Mouse (Mus musculus): ENCODE measurements around the gene Hexdc. TPM values are rescaled to one million over a fixed set of nuclear protein-coding genes. Genes with fewer than 3 reads are reported as not detected.

The Hexdc gene
- polyA plus RNA-seq, 1 experiment from 2014 or later: 7.3 TPM

- 52% methylated on average over 4 of the region's 4 CpGs for WGBS
- peaks cover 8% of the 10 kb centered on the region for H3K36me3 ChIP-seq (ENCODE audit: control insufficient read depth, insufficient read depth, low read length)
- peaks cover 25% of the 10 kb centered on the region for H3K4me1 ChIP-seq (ENCODE audit: control insufficient read depth, insufficient read depth, low read length)
- no peak overlapping the region for H3K27ac ChIP-seq (replicated peaks; ENCODE audit: low read depth, low read length)
- no peaks in the 10 kb centered on the region for H3K9me3 ChIP-seq (ENCODE audit: control insufficient read depth, low read length)
- ATAC-seq (ENCODE audit: low read depth): no peak
- H3K9ac ChIP-seq (ENCODE audit: low read depth, low read length): no peak overlapping the region
- no peaks in the 10 kb centered on the region for H3K27me3 ChIP-seq (replicated peaks; ENCODE audit: control insufficient read depth, insufficient read depth, low read length)
- no peak overlapping the region for H3K4me2 ChIP-seq (ENCODE audit: low read depth, low read length)
- peak; percentile 40 for DNase-seq (ENCODE audit: low spot score)
- no peak overlapping the region for H3K4me3 ChIP-seq (ENCODE audit: low read depth, low read length)
Measured at GRCm38 (mm10) chr11:121231628-121232291, 27.5 kb downstream of the Hexdc start.

- H3K4me3 ChIP-seq (ENCODE audit: low read depth, low read length): no peak overlapping the region
- ATAC-seq (ENCODE audit: low read depth): no peak
- 26% methylated on average over 4 of the region's 4 CpGs for WGBS
- H3K9me3 ChIP-seq (ENCODE audit: control insufficient read depth, low read length): no peaks in the 10 kb centered on the region
- H3K4me2 ChIP-seq (ENCODE audit: low read depth, low read length): no peak overlapping the region
- DNase-seq (ENCODE audit: low spot score): no peak
- H3K27me3 ChIP-seq (replicated peaks; ENCODE audit: control insufficient read depth, insufficient read depth, low read length): no peaks in the 10 kb centered on the region
- peaks cover 20% of the 10 kb centered on the region for H3K4me1 ChIP-seq (ENCODE audit: control insufficient read depth, insufficient read depth, low read length)
- no peak overlapping the region for H3K9ac ChIP-seq (ENCODE audit: low read depth, low read length)
- H3K27ac ChIP-seq (replicated peaks; ENCODE audit: low read depth, low read length): no peak overlapping the region
- H3K36me3 ChIP-seq (ENCODE audit: control insufficient read depth, insufficient read depth, low read length): no peaks in the 10 kb centered on the region
Measured at GRCm38 (mm10) chr11:121232706-121233105, 28.5 kb downstream of the Hexdc start.

GRCm38 (mm10) chr11:121235475-121236238, 31.4 kb downstream of the Hexdc start:
- Histone ChIP-seq H3K4me3 (ENCODE audit: low read depth, low read length) (no peak overlapping the region; the same call in 1 of the 2 replicates), H3K27ac (replicated peaks; ENCODE audit: low read depth, low read length) (peak overlapping the region; percentile 99)
- WGBS: 23% methylated on average over 9 of the region's 9 CpGs

GRCm38 (mm10) chr11:121236564-121237344, 32.5 kb downstream of the Hexdc start, which contains the start of gene Narf:
Gene Narf, plus strand, starts transcription at chr11:121237253.
- WGBS: under 1% methylated on average over 46 of the region's 50 CpGs
- Histone ChIP-seq H3K4me1 (ENCODE audit: control insufficient read depth, insufficient read depth, low read length) (peaks cover 18% of the 10 kb centered on the region), H3K4me3 (ENCODE audit: low read depth, low read length) (peak within 1 kb of the TSS; percentile 75), H3K9ac (ENCODE audit: low read depth, low read length) (peak within 1 kb of the TSS; percentile 84), H3K4me2 (ENCODE audit: low read depth, low read length) (peak within 1 kb of the TSS; percentile 64), H3K36me3 (ENCODE audit: control insufficient read depth, insufficient read depth, low read length) (peaks cover 29% of the 10 kb centered on the region), H3K9me3 (ENCODE audit: control insufficient read depth, low read length) (no peaks in the 10 kb centered on the region), H3K27ac (replicated peaks; ENCODE audit: low read depth, low read length) (peak within 1 kb of the TSS; percentile 99), H3K27me3 (replicated peaks; ENCODE audit: control insufficient read depth, insufficient read depth, low read length) (no peaks in the 10 kb centered on the region)
- ATAC-seq (ENCODE audit: low read depth): peak; percentile 99
- peak; percentile 100 for DNase-seq (ENCODE audit: low spot score)

More at GRCm38 (mm10) chr11:121235475-121236238, 31.4 kb downstream of the Hexdc start:
- Histone ChIP-seq H3K36me3 (ENCODE audit: control insufficient read depth, insufficient read depth, low read length) (peaks cover 18% of the 10 kb centered on the region), H3K27me3 (replicated peaks; ENCODE audit: control insufficient read depth, insufficient read depth, low read length) (no peaks in the 10 kb centered on the region), H3K9ac (ENCODE audit: low read depth, low read length) (no peak overlapping the region), H3K9me3 (ENCODE audit: control insufficient read depth, low read length) (no peaks in the 10 kb centered on the region), H3K4me1 (ENCODE audit: control insufficient read depth, insufficient read depth, low read length) (peaks cover 18% of the 10 kb centered on the region), H3K4me2 (ENCODE audit: low read depth, low read length) (peak overlapping the region; percentile 57)
- peak; percentile 26 for DNase-seq (ENCODE audit: low spot score)
- ATAC-seq (ENCODE audit: low read depth): no peak

GRCm38 (mm10) chr11:121237345-121238128, 33.3 kb downstream of the Hexdc start:
- Histone ChIP-seq H3K4me1 (ENCODE audit: control insufficient read depth, insufficient read depth, low read length) (peaks cover 18% of the 10 kb centered on the region), H3K36me3 (ENCODE audit: control insufficient read depth, insufficient read depth, low read length) (peaks cover 37% of the 10 kb centered on the region), H3K4me3 (ENCODE audit: low read depth, low read length) (peak overlapping the region; percentile 75), H3K4me2 (ENCODE audit: low read depth, low read length) (peak overlapping the region; percentile 64), H3K27ac (replicated peaks; ENCODE audit: low read depth, low read length) (peak overlapping the region; percentile 99), H3K27me3 (replicated peaks; ENCODE audit: control insufficient read depth, insufficient read depth, low read length) (no peaks in the 10 kb centered on the region), H3K9me3 (ENCODE audit: control insufficient read depth, low read length) (no peaks in the 10 kb centered on the region), H3K9ac (ENCODE audit: low read depth, low read length) (peak overlapping the region; percentile 84)
- peak; percentile 73 for DNase-seq (ENCODE audit: low spot score)
- WGBS: 4% methylated on average over 28 of the region's 28 CpGs
- peak; percentile 24 for ATAC-seq (ENCODE audit: low read depth)

- peaks cover 18% of the 10 kb centered on the region for H3K4me1 ChIP-seq (ENCODE audit: control insufficient read depth, insufficient read depth, low read length)
- no peaks in the 10 kb centered on the region for H3K27me3 ChIP-seq (replicated peaks; ENCODE audit: control insufficient read depth, insufficient read depth, low read length)
- H3K36me3 ChIP-seq (ENCODE audit: control insufficient read depth, insufficient read depth, low read length): peaks cover 57% of the 10 kb centered on the region
- no peak overlapping the region for H3K4me3 ChIP-seq (ENCODE audit: low read depth, low read length)
- no peak overlapping the region for H3K4me2 ChIP-seq (ENCODE audit: low read depth, low read length)
- DNase-seq (ENCODE audit: low spot score) (no peak), ATAC-seq (ENCODE audit: low read depth) (no peak)
- H3K9ac ChIP-seq (ENCODE audit: low read depth, low read length): no peak overlapping the region
- no peak overlapping the region for H3K27ac ChIP-seq (replicated peaks; ENCODE audit: low read depth, low read length)
- 98% methylated on average over 2 of the region's 2 CpGs for WGBS
- H3K9me3 ChIP-seq (ENCODE audit: control insufficient read depth, low read length): no peaks in the 10 kb centered on the region
Measured at GRCm38 (mm10) chr11:121239669-121240068, 35.4 kb downstream of the Hexdc start.

- H3K27me3 ChIP-seq (replicated peaks; ENCODE audit: control insufficient read depth, insufficient read depth, low read length): no peaks in the 10 kb centered on the region
- no peak overlapping the region for H3K4me3 ChIP-seq (ENCODE audit: low read depth, low read length)
- peaks cover 99% of the 10 kb centered on the region for H3K36me3 ChIP-seq (ENCODE audit: control insufficient read depth, insufficient read depth, low read length)
- no peaks in the 10 kb centered on the region for H3K9me3 ChIP-seq (ENCODE audit: control insufficient read depth, low read length)
- DNase-seq (ENCODE audit: low spot score) (no peak), ATAC-seq (ENCODE audit: low read depth) (no peak)
- no peak overlapping the region for H3K9ac ChIP-seq (ENCODE audit: low read depth, low read length)
- H3K4me2 ChIP-seq (ENCODE audit: low read depth, low read length): no peak overlapping the region
- no peaks in the 10 kb centered on the region for H3K4me1 ChIP-seq (ENCODE audit: control insufficient read depth, insufficient read depth, low read length)
- 87% methylated on average over 8 of the region's 8 CpGs for WGBS
- H3K27ac ChIP-seq (replicated peaks; ENCODE audit: low read depth, low read length): no peak overlapping the region
Measured at GRCm38 (mm10) chr11:121250196-121250595, 46.0 kb downstream of the Hexdc start.
